Mouse (Mus musculus): Measurements from ENCODE around the gene Pramel7. TPM values are rescaled to one million over a fixed set of nuclear protein-coding genes. Genes with fewer than 3 reads are reported as not detected.

Pramel7 gene
- polyA plus RNA-seq, 1 experiment, result 0.21 TPM

- TF ChIP-seq POLR2A (IDR thresholded peaks at IDR 0.05; ENCODE audit: control insufficient read depth, low read depth, low read length) (no peak), CTCF (IDR thresholded peaks at IDR 0.05; ENCODE audit: control insufficient read depth, insufficient read depth, insufficient replicate concordance, low read depth, low read length) (no peak)
- no peak within 1 kb of the TSS for H3K27ac ChIP-seq (ENCODE audit: control insufficient read depth, insufficient read depth, low read depth, low read length)
- no peaks in the 10 kb centered on the region for H3K4me1 ChIP-seq (ENCODE audit: control insufficient read depth, insufficient read depth, low read length)
- H3K36me3 ChIP-seq (ENCODE audit: control insufficient read depth, insufficient read depth, low read length), result no peaks in the 10 kb centered on the region
- H3K4me3 ChIP-seq (ENCODE audit: control insufficient read depth, low read depth, low read length), result no peak within 1 kb of the TSS
- no peaks in the 10 kb centered on the region for H3K27me3 ChIP-seq (ENCODE audit: control insufficient read depth, insufficient read depth, low read length)
These were observed 43.2 kb downstream of the Pramel7 start, which contains the start of gene Olfr1126 for GRCm38 (mm10) chr2:87453662-87454061. Olfr1126 (plus strand) TSS chr2:87453962.

Other genes starting within 250 kb of the Pramel7 start
- not detected in 2 replicates for gene Olfr1115, start 249.1 kb downstream of the Pramel7 start, polyA plus RNA-seq (2012; rRNA removed)
- not detected in 2 replicates for gene Olfr1116, start 229.6 kb downstream of the Pramel7 start, polyA plus RNA-seq (2012; rRNA removed)
- not detected in 2 replicates for gene Olfr1118, start 189.5 kb downstream of the Pramel7 start, polyA plus RNA-seq (2012; rRNA removed)
- not detected in 2 replicates for gene Olfr1120, start 142.3 kb downstream of the Pramel7 start, polyA plus RNA-seq (2012; rRNA removed)
- not detected in 2 replicates for gene Olfr1121, start 127.2 kb downstream of the Pramel7 start, polyA plus RNA-seq (2012; rRNA removed)
- not detected in 2 replicates for gene Olfr1122, start 111.2 kb downstream of the Pramel7 start, polyA plus RNA-seq (2012; rRNA removed)
- gene Olfr1123, start 80.5 kb downstream of the Pramel7 start, polyA plus RNA-seq (2012; rRNA removed), result not detected in 2 replicates
- not detected in 2 replicates for gene Olfr1124, start 66.8 kb downstream of the Pramel7 start, polyA plus RNA-seq (2012; rRNA removed)
- not detected in 2 replicates for gene Olfr1126, start 43.1 kb downstream of the Pramel7 start, polyA plus RNA-seq (2012; rRNA removed)
- not detected in 2 replicates for gene Pramel6, start 9.5 kb upstream of the Pramel7 start, polyA plus RNA-seq (2012; rRNA removed)
- gene Olfr153, start 34.7 kb upstream of the Pramel7 start, polyA plus RNA-seq (2012; rRNA removed), result 0.08 and 0.42 TPM in 2 replicates
- not detected in 2 replicates for gene Olfr1128, start 48.4 kb upstream of the Pramel7 start, polyA plus RNA-seq (2012; rRNA removed)
- not detected in 2 replicates for gene Olfr1129, start 76.8 kb upstream of the Pramel7 start, polyA plus RNA-seq (2012; rRNA removed)
- not detected in 2 replicates for gene Olfr1130, start 109.1 kb upstream of the Pramel7 start, polyA plus RNA-seq (2012; rRNA removed)
- gene Olfr1131, start 130.0 kb upstream of the Pramel7 start, polyA plus RNA-seq (2012; rRNA removed), result not detected in 2 replicates
- gene Olfr1132, start 140.4 kb upstream of the Pramel7 start, polyA plus RNA-seq (2012; rRNA removed), result not detected in 2 replicates
- gene Olfr1133, start 150.3 kb upstream of the Pramel7 start, polyA plus RNA-seq (2012; rRNA removed), result not detected in 2 replicates
- not detected in 2 replicates for gene Olfr1134, start 161.4 kb upstream of the Pramel7 start, polyA plus RNA-seq (2012; rRNA removed)
- not detected in 2 replicates for gene Olfr1135, start 176.6 kb upstream of the Pramel7 start, polyA plus RNA-seq (2012; rRNA removed)
- not detected in 2 replicates for gene Olfr1136, start 196.9 kb upstream of the Pramel7 start, polyA plus RNA-seq (2012; rRNA removed)
- not detected in 2 replicates for gene Olfr1137, start 216.1 kb upstream of the Pramel7 start, polyA plus RNA-seq (2012; rRNA removed)
- gene Olfr1138, start 242.9 kb upstream of the Pramel7 start, polyA plus RNA-seq (2012; rRNA removed), result not detected in 2 replicates
- gene Olfr1140, start 246.7 kb upstream of the Pramel7 start, polyA plus RNA-seq (2012; rRNA removed), result not detected in 2 replicates